In genomic region chr11:113633398-113633797, GRCm38 (mm10) we compare ENCODE assay signal across 31 mouse cellular contexts. TPM values are rescaled to one million over a fixed set of nuclear protein-coding genes. Genes with fewer than 3 reads are reported as not detected.
"Had no signal": no experiment of that assay in that cellular context is flagged by ENCODE, and none has a peak within 500 bp of the region (broad histone marks: within the 10 kb centered on the region; RNA-seq: fewer than 3 reads in every experiment).

No protein-coding gene starts in this region.

- ATAC-seq: hindbrain, embryonic 16.5 days; inflammation-experienced regulatory T-cells, adult 6 months; intestine, embryonic 15.5 days had no signal

- H3K9me3 ChIP-seq: heart, embryonic 13.5 days; heart, embryonic 15.5 days; hindbrain, embryonic 12.5 days; intestine, embryonic 15.5 days; kidney, embryonic 15.5 days; limb, embryonic 15.5 days; liver, embryonic 13.5 days; liver, embryonic 15.5 days had no signal

- H3K27ac ChIP-seq: gastrocnemius, adult 2 months; heart, adult 2 months; heart, embryonic 13.5 days; heart, embryonic 15.5 days; hindbrain, embryonic 10.5 days; hindbrain, embryonic 12.5 days; hindbrain, embryonic 14.5 days; intestine, embryonic 15.5 days; kidney, embryonic 15.5 days; kidney, postnatal 0 days; limb, embryonic 13.5 days; limb, embryonic 15.5 days; liver, embryonic 13.5 days; liver, embryonic 15.5 days had no signal

- H3K4me3 ChIP-seq: gastrocnemius, adult 2 months; heart, adult 2 months; heart, embryonic 13.5 days; heart, embryonic 15.5 days; hindbrain, embryonic 10.5 days; hindbrain, embryonic 12.5 days; intestine, embryonic 15.5 days; kidney, embryonic 15.5 days; limb, embryonic 13.5 days; limb, embryonic 15.5 days; liver, embryonic 13.5 days; liver, embryonic 15.5 days had no signal

- H3K4me2 ChIP-seq: heart, embryonic 11.5 days; heart, embryonic 13.5 days; heart, embryonic 15.5 days; hindbrain, embryonic 12.5 days; hindbrain, embryonic 14.5 days; intestine, embryonic 15.5 days; kidney, embryonic 15.5 days; limb, embryonic 13.5 days; limb, embryonic 15.5 days; liver, embryonic 13.5 days; liver, embryonic 15.5 days had no signal

- H3K9ac ChIP-seq: heart, embryonic 13.5 days; heart, embryonic 15.5 days; hindbrain, embryonic 12.5 days; hindbrain, embryonic 14.5 days; intestine, embryonic 15.5 days; kidney, embryonic 15.5 days; limb, embryonic 13.5 days; limb, embryonic 15.5 days; liver, embryonic 13.5 days; liver, embryonic 15.5 days had no signal

- H3K4me1 ChIP-seq: heart, embryonic 13.5 days; heart, embryonic 15.5 days; hindbrain, embryonic 12.5 days; intestine, embryonic 15.5 days; limb, embryonic 13.5 days; limb, embryonic 15.5 days; liver, embryonic 15.5 days had no signal

- DNase-seq: gastrocnemius, adult 2 months; gastrocnemius, postnatal 10 days; gastrocnemius, postnatal 25 days; heart, adult 11 months; heart, adult 2 months; heart, postnatal 4 days; kidney, adult 11 months; kidney, adult 2 months; kidney, adult 9 months; kidney, postnatal 14 days; kidney, postnatal 36 days; layer of hippocampus, adult 9-11 months; layer of hippocampus, postnatal 36 days; left cerebral cortex, postnatal 4 days; liver, embryonic 13.5 days had no signal

- H3K27me3 ChIP-seq: heart, embryonic 15.5 days; hindbrain, embryonic 12.5 days; intestine, embryonic 15.5 days; kidney, embryonic 15.5 days; limb, embryonic 15.5 days; liver, embryonic 13.5 days had no signal

- H3K36me3 ChIP-seq: heart, embryonic 13.5 days; heart, embryonic 15.5 days; hindbrain, embryonic 12.5 days; intestine, embryonic 15.5 days; kidney, embryonic 15.5 days; limb, embryonic 13.5 days; limb, embryonic 15.5 days; liver, embryonic 13.5 days; liver, embryonic 15.5 days had no signal

RNA-seq across cellular contexts. Expression of gene Sstr2, which starts 14.3 kb away (rescaled TPM):
- total RNA-seq: gastrocnemius, adult 2 months; gastrocnemius, postnatal 25 days; heart, adult 2 months; heart, postnatal 25 days; heart, postnatal 4 days had no signal
- polyA plus RNA-seq: heart, adult 2 months; heart, postnatal 0 days had no signal
